Mouse (Mus musculus): Measurements from ENCODE around the gene Pou2f1.
"Not testable (repeated sequence)": the region's sequence is repeated elsewhere in the genome, so short reads cannot be mapped to it uniquely, and the experiment has no call there.

Gene Pou2f1

DNA sequence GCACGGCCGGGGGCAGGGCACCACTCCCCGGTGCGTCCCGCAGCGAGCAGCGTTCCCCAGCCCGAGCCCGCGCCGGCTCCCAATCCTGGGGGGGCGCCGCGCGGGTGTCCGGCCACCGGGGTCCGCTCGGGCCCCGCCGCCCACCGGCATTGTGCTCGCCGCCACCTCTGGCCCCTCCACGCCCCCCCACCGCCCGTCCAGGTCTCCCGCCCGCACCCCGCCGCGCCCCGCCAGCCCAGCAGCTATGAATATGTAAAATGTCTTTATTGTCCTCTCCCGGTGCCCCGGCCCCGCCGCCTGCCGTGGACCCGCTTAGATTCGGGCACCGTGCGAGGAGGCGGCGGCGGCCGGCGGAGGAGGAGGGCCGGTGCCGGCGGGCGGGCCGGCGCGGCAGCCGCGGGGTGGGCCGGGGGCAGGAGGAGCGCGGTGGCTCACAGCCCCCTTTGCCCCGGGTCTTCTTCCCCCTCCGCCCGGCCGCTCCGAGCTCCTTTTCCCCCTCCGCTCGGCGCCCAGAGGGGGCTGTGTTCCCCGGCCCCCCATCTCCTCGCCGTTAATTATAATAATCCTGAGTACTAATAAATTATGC, 481 bp downstream of the Pou2f1 start:
- no peak for DNase-seq

DNA sequence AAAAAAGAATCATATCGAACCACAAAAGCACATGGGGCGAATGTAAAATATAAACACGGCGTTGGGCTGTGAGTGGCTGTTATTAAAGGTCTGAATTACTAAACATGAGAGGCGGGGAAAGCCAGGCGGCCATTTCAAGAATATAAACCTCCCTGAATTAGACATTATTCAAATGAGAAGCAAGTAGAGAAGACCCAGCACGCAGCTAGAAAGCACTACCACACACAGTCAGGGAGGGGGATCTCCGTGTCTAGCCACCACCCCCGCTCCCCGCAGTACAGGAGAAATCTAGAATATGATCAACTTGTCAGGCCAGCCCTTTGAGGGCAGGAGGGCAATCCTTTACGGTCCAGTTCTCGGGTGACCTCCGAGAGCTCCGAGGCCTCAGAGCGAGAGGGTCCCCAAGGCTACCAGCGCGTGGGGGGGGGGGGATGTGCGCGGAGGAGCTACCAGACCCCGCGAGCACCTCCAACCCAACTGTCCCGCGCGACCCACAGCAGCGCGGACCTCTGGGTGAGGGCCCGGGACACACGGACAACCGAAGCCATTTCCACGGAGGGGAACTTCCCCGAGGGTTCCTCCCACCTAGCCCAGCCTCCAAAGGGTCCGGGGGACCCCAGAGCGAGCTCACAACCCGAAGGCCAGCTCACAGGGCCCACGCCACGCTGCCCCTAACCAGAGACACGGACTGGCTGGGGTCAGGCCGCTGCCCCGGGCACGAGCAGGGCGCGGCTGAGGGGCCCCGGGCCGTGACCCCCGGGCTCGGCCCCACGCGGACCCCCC, 1.2 kb downstream of the Pou2f1 start:
- DNase-seq: peak; percentile 79 to 80

DNA sequence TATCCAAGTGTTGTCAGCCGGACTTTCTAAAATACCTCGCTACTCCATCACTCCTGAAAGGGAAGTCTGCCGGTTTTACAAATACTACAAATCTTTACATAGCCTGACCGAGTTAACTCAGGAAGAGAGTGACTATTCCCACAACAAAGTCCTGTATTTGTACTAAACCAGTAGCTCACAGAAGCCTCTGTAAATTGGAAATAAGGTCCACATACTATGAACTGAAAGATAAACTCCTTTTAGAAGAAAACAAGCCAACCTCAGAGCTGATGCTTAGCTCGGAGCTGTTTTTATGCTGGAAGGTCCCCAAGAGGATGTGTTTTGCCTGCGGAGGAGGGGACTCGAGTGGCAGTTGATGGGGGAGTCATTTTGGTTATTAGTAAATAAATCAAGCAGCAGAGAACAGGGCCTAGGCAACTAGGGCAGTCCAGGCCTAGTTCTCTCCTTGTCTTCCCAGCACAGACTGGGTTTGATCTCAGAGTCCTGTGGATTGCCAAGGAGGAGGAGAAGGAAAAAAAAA, 1.8 kb downstream of the Pou2f1 start:
- peak; percentile 59 to 61 for DNase-seq

DNA sequence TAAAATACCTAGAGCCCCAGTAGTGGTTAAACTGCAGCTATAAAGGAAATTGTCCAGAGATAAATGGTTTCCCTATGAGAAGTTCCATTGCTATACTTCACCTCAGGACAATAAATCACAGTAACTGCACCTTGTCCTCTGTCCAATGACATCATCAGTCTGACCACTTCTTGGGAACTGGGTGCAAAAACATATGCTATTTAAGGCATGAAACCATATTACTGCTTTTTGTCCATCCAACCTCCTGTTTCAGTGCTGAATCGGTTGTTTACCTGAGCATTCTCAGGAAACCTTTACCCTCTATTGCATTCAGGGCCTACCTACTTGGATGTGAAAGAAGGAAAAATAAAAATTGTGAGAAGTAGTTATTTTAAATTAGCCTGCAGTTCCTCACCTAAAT, 2.8 kb downstream of the Pou2f1 start:
- DNase-seq: no peak

DNA sequence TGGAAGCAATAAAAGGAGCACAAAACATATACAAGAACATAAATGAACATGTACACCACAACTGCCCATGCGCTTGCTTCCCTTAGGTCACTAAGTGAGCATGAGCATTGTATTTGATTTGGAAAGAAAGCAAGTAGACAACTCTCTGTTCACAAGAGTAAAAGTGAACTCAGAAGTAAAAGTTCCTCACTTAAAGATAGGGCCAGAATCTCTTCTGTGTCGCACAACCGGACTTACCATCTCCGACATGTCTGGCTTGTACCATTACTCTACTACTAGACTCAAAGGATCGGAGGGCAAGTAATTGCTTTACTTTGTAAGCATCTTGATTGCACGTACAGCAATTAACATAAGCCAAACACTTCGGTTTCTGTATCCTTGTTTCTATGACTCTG, 6.8 kb downstream of the Pou2f1 start:
- DNase-seq: no peak

DNA sequence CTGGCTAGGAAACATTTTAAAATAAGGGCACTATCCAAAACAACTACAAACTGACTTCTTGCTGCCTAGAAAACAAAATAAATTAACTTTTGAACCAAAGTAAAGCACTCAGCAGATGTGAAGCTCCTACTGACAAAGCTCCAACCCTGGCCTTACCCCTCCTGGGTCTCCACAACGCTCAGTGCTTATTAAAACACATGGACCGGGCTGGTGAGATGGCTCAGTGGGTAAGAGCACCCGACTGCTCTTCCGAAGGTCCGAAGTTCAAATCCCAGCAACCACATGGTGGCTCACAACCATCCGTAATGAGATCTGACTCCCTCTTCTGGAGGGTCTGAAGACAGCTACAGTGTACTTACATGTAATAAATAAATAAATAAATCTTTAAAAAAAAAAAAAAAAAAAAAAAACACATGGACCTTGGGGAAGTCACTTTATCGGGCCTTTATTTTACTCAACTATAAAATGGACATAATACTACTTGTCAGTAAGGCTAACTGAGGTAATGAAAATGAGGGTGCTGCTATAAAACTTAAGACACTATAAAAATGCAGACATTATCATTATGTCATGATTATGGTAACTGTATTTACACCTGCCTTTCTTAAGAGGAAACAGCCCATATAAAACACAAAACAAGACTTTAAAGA, 7.3 kb downstream of the Pou2f1 start:
- not testable (repeated sequence) for DNase-seq

DNA sequence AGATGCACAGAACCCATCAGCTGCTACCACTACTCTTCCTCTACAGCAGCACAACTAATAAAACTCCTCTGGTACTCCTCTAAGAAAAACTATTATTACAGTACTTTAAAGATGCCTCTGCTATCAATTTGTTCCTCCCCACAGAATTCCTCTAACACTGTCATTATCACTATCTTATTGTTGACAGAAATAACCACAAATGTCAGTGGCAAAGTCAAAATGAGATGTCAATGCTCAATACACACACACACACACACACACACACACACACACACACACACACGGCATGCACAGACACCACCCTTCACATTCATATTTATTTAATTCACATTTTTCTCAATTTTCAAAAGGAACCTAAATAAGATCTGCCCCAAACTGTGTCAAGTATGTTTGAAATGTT, 8.2 kb downstream of the Pou2f1 start:
- DNase-seq: no peak

DNA sequence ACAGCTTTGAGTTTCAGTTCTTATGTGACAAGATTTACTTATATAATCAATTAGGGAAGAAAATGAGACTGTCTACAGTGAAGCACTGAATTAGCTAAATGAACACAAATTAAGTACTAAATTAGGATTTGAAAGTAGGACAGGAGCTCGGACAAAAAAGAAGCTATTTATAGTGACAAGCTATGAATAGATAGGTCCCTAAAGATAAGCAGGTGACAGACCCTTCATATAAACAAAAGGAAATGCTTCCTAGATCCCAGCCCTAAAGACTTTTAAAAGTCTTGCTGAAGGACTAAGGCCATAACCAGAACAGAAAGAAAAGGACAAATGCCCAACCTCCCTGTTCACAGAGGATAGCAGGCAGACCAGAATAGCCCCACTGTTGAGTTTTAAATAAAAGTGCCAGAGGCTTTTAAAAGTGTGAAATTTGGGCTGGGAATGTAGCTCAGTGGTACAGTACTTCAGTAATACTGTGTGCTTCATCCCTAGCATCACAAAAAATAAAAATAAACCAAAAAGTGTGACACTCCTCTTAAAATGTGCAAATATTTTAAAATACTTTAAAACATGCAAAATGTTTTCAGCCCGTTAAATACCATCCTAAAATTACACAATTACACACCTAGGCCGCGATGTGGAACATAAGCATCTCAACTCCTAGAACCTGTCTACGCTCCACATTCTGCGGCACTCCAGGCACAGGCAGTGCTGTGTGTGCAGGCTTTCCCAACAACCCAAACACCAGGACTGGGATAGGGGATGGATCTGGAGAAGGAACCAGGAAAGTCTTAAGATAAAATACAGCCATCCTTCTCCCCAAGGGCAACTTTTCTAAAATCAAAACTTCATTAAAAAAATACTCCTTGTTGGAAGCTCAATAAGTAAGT, 9.0 kb downstream of the Pou2f1 start:
- DNase-seq: no peak

DNA sequence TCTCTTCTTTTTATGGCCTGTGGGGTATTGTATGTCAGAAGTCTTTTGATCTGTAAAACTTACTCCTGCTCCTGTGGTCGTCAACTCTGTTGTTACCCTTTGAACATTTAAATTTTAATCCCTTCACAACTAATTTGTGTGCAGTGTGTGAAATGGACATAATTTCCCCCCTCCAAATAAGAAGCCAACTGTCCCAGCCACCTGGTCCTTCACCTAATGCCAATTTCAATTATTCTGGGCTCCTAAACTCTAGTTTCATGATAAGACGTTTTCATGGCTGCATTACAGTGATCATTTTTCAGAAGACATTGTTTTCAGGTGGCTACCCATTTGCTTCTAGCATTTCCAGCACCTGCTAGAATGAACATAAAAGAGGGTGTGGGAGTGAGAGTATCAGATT, 13.9 kb downstream of the Pou2f1 start:
- no peak for DNase-seq

DNA sequence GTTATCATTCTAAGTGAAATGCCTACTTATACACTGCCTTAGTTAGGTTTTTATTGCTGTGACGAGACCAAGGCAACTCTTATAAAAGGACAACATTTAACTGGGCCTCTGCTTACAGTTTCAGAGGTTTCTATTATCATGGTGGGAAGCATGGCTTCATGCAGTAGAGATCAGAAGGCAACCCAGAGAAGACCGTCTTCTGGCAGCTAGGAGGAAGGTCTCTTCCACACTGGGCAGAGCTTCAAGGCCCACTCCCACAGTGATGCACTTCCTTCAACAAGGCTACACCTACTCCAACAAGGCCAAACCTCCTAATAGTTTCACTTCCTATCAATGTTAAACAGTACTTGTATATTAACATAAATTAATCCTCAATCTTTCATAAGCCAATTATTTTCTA, 14.4 kb downstream of the Pou2f1 start:
- DNase-seq: no peak

DNA sequence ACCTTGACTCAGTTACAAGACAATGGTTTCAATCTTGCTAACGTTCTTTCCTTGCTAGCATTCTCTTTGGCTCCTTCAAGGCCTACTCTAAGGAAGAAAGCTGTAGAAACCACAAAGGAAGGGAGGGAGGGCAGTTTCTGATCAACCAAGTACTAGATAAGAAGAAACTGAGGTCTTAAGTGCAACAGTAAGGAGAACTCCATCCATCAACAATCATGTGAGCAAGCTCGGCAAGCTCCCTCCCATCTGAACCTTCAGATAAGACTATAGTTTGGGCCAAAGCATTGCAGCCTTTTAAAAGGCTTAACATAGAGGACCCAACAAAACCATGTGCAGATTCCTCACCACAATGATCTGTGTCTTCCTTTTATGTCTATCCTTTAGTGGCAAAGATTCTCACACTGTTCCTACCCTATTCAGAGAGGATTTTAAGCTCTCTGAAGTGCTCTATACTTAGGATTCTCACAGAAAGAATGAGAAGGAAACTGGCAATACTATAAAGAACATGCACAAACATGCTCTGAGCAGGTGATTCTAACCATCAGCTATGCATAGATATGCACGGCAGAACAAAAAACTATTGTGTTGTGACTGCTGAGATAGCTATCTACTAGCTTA, 16.6 kb downstream of the Pou2f1 start:
- no peak for DNase-seq

DNA sequence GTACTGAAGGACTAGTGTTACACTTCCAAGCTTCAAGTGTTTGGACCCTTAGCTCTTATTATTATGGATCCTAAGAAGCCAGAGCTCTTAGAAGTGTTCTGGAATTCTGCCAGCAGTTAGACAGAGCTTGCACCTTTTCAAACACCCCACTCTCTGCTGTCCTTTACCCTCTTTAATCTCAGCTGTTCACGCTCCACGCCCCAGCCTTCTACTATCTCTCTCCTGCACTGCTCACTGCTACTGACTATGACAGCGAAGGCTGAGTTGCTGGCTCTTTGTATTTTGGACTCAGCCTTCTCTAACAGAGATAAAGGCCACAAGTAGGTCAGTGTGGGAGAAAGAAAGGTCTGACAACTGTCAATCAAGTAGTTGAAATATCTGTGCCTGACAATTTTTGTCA, 17.3 kb downstream of the Pou2f1 start:
- DNase-seq: no peak

DNA sequence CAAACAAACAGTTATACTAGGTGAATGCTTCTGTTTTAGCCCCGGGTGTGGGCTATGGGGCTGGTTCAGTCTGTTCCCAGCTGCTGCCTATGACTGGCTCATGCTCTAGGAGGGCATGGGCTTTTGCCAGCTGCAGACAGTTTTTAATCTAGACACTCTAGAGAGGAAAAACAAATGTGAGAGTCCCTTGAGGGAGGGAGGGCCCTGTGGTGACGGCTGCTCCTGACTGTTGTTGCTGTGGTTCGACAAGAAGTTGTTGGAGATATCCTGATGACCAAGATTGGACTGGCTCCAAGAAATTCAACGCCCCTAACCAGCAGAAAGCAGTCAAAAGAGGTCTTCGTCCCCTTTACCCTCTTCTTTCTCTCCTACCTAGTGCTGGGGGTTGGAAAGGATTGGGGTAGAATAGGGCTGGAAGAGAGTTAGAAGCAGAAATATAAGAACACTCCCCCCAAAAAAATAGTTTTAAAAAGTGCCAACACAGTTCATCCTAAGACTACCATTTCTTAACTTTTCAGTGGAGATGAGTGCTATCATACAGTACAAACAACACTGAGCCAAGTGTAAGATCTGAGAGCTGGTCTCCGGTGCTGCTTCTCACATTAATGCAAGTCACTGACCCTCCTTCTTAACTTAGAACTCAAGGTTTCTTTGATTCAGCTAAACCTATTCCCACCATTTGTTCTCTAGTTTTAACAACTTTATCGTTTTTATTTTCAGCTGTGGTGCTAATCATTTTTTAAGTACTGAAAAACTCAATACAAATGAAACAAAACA, 25.6 kb downstream of the Pou2f1 start:
- no peak for DNase-seq

DNA sequence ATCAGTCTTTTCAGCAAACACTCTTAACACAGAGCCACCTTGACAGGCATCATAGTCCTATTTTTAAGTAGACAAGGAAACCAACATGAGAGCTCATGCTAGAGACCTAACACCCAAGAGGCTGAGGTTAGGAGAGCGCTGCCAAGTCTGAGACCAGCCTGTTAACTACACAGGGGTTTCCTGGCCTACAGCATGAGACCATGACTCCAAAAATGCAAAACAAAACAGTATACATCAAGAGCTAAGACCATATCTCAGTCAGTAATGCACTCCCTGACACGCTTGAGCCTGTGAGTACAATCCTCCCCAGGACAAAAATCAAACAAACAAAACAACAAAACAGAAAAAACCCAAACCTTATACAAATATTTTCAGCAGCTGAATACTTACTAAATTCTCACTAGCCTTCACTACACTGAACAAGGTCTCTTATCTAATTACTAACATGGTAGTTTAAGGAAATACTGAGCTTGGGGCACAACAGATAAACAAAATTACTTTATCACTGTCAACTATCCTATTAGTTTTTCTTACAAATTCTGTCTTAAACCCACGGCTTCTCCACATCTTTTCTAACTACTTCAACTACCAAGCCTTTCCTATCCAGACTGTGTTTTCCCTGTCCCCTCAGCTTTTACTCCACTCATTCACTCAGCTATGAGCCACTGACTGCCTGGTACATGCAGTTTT, 33.3 kb downstream of the Pou2f1 start:
- DNase-seq: no peak

DNA sequence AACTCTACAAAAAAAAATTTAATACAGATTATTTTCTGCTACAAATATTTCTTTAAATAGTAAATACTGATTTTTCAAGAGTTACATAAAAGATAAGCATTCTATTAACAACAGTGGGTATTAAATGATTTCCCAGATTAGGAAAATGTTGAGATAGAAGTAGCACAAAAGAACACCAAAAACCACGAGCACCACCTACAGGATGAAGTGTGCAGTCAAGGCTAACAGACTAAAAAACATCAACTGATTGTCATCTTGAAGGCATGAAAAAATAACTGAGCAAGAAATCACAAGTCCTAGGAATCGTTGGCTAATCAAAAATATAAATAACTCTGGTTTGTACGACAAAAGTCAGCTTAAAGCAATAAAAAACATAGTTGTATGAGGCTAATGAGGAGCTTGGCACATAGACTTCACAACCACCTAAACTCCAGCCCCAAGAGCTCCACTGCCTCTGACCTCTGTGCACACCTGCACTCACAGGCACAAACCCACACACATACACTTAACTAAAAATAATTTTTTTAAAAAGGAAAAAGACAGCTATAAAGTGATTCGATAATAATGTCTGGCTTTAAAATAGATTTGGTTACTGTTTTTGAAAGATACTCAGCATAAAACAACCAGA, 35.3 kb downstream of the Pou2f1 start:
- DNase-seq: peak; percentile 69 to 74

DNA sequence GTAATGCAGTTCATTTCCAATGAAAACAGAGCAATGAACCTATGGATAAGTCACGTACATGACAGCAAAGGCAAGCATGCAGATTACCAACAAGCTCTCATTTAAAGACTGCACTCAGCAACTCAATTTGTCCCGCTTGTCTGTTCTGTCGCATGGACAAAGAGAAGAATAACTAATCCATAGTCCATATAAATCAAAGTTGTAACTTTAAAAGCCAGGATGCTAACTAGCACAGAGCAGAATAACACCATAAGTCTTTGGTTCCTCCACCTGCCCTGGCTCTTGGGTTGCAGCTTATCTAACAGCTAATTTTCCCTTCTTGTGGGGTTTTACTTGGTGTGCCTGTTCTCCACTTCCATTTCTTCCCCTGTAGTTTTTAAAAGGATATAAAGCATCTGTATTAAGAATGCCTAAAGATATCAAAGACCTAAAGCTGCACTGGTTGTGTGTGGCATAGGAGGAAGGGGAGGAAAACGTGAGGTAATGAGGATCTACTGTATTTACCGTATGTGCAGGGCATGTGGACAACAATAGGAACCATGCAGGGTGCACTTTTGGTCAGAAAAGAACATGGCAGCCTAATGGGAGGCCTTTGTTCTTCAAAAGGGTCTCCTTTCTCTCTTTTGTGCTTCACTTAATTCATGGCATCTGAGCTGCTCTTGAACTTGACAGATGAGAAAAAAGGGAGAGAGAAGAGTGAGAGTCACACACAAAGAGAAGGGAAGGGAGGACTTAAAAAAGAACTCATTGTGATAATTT, 36.1 kb downstream of the Pou2f1 start:
- DNase-seq: no peak

DNA sequence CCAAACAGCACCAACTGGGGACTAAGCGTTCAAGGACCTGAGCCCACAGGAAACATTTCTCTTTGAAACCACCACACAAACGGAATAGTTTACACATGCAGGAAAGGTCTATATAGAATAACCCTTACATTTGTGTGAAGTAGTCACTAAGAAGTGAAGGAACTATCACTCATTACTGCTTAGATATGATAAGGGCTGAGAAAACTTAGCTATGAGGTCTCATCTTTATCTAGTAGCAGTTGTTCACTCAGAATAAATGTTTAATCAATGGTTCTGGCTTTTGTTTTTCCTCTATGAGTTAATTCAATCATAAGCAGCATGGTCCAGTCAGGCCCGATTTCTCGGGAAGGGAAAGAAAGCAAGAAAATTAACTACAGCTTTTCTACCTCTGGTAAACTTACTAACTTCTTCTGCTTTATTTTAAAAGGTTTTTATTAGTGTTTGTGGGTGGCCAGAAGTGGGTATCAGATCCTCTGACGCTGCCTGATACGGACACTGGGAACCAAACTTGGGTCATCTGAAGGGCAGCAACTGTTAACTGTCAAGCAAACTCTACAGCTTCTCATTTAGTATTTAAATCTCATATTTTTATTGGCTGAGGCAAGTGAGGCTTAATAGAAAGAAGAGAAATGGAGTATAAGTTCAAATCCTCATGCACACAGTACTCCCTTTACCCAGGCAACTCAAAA, 40.7 kb downstream of the Pou2f1 start:
- no peak for DNase-seq

DNA sequence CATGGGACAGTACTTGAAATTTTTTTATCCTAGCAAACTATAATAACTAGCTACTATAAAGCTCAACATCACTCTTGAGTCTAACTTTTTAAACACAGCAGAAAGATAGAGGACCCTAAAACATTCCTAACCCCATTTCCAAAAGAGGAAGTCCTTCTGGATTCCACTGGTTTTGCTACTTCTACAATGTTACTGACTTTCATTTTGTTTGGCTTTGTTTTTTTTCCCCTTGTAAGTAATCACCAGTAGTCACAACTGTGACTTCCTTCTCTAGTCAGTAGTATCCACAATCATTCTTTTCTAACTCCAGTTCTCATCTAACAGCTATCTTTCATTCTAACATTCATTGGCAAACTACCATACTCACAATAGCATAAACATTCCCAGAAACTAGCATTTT, 44.3 kb downstream of the Pou2f1 start:
- no peak for DNase-seq

DNA sequence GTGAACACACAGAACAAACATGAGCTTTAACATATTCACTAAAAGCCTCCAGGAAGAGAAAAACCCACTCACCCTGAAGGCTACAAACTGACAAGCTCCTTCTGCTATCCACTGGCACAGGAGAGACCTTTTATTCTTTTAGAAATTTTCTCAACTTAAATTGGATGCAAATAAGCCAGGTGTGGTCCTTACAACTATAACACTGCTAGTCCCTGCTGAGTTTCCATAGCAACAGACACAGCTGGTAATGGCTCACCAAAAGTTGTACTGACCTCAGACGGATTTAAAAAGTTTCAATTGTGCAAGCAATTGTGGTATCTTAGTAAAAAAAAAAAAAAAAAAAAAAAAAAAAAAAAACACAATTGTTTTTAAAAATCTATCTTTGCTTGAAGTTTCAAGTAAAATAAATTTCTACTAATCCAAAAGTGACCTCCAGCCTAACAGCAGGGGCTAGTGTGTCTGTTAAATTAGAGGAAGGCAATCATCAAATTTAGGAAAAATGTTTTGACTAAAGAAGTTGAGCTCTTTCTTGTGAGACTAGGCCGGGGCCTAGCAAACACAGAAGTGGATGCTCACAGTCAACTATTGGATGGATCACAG, 54.2 kb downstream of the Pou2f1 start:
- DNase-seq: peak in 1 of 2 experiments; percentile 18
